Mouse (Mus musculus): ENCODE measurements at regions not wholly inside any gene's neighbourhood (a gene's known extent, or its start where the extent isn't known, plus 50 kb on each side); places are given as distances from the start of the nearest gene placed in this dataset.

DNA sequence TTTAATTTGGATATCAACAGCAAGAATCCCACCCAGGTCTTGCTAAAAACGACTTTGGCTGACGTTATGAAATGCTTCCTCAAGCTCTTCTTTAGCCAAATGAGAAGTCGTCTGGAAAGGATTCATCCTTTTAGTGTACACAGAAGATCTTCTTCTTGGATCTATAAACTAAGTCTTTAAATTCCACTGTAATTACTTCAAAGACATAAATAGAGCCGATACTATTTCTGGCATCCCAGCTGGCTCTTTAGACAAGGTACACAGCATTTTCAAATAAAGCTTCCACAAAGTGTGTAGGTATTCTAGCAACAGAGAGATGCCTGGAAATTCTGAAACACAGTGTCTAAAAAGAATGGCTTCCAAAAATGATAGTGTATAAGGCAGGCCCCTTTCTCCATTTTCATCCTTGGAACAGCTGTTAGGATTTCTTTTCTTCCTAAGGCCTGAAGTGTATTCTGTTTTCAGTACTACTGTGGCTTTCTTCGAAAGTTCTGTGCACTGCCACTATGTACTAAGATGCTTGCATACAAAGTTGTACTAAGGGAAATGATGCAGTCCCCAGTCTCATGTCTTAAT is 371.4 kb downstream of the Inhba start:
- ATAC-seq (ENCODE audit: low FRiP score, low TSS enrichment) (no peak), DNase-seq (ENCODE audit: low spot score) (no peak)
- WGBS: 53% methylated on average over 5 of the region's 5 CpGs

GRCm38 (mm10) chr13:16416356-16417019 is 404.8 kb downstream of the Inhba start:
- H3K9ac ChIP-seq (ENCODE audit: low read length): no peak overlapping the region
- no peak for TF ChIP-seq CTCF (IDR thresholded peaks at IDR 0.05; ENCODE audit: low read depth)
- TF ChIP-seq EP300 (optimal IDR thresholded peaks at IDR 0.05): no peak
- no peak overlapping the region for H3K4me3 ChIP-seq (ENCODE audit: low read depth, low read length)
- ATAC-seq (ENCODE audit: low FRiP score, low TSS enrichment) (no peak), DNase-seq (ENCODE audit: low spot score) (no peak)
- no peaks in the 10 kb centered on the region for H3K9me3 ChIP-seq (ENCODE audit: control insufficient read depth, low read length)
- no peak overlapping the region for H3K4me2 ChIP-seq (replicated peaks; ENCODE audit: low read depth)
- H3K36me3 ChIP-seq (ENCODE audit: control insufficient read depth, insufficient read depth, low read length): no peaks in the 10 kb centered on the region
- no peak overlapping the region for H3K27ac ChIP-seq (replicated peaks)
- whole genome bisulfite sequencing: 28% methylated on average over 2 of the region's 2 CpGs
- no peaks in the 10 kb centered on the region for H3K27me3 ChIP-seq (ENCODE audit: control insufficient read depth, insufficient read depth, low read length)
- no peaks in the 10 kb centered on the region for H3K4me1 ChIP-seq (replicated peaks; ENCODE audit: control insufficient read depth, insufficient read depth)

More for the DNA sequence above, 371.4 kb downstream of the Inhba start:
- H3K36me3 ChIP-seq (ENCODE audit: control insufficient read depth, insufficient read depth, low read length): no peaks in the 10 kb centered on the region
- no peak overlapping the region for H3K27ac ChIP-seq (replicated peaks)
- no peak overlapping the region for H3K9ac ChIP-seq (ENCODE audit: low read length)
- no peaks in the 10 kb centered on the region for H3K9me3 ChIP-seq (ENCODE audit: control insufficient read depth, low read length)
- H3K4me1 ChIP-seq (replicated peaks; ENCODE audit: control insufficient read depth, insufficient read depth): no peaks in the 10 kb centered on the region
- no peak overlapping the region for H3K4me2 ChIP-seq (replicated peaks; ENCODE audit: low read depth)
- no peak overlapping the region for H3K4me3 ChIP-seq (ENCODE audit: low read depth, low read length)
- TF ChIP-seq CTCF (IDR thresholded peaks at IDR 0.05; ENCODE audit: low read depth) (no peak), EP300 (optimal IDR thresholded peaks at IDR 0.05) (no peak)
- no peaks in the 10 kb centered on the region for H3K27me3 ChIP-seq (ENCODE audit: control insufficient read depth, insufficient read depth, low read length)

GRCm38 (mm10) chr13:16424147-16424546 is 412.5 kb downstream of the Inhba start:
- Histone ChIP-seq H3K36me3 (ENCODE audit: control insufficient read depth, insufficient read depth, low read length) (no peaks in the 10 kb centered on the region), H3K9me3 (ENCODE audit: control insufficient read depth, low read length) (no peaks in the 10 kb centered on the region), H3K27me3 (ENCODE audit: control insufficient read depth, insufficient read depth, low read length) (no peaks in the 10 kb centered on the region), H3K4me1 (replicated peaks; ENCODE audit: control insufficient read depth, insufficient read depth) (no peaks in the 10 kb centered on the region), H3K4me3 (ENCODE audit: low read depth, low read length) (no peak overlapping the region), H3K4me2 (replicated peaks; ENCODE audit: low read depth) (no peak overlapping the region), H3K27ac (replicated peaks) (no peak overlapping the region), H3K9ac (ENCODE audit: low read length) (no peak overlapping the region)
- ATAC-seq (ENCODE audit: low FRiP score, low TSS enrichment): no peak
- WGBS: 81% methylated on average over 2 of the region's 2 CpGs
- TF ChIP-seq CTCF (IDR thresholded peaks at IDR 0.05; ENCODE audit: low read depth): no peak
- TF ChIP-seq EP300 (optimal IDR thresholded peaks at IDR 0.05): no peak
- DNase-seq (ENCODE audit: low spot score): no peak

GRCm38 (mm10) chr13:16435436-16435835 is 423.8 kb downstream of the Inhba start:
- Histone ChIP-seq H3K36me3 (ENCODE audit: control insufficient read depth, insufficient read depth, low read length) (no peaks in the 10 kb centered on the region), H3K9me3 (ENCODE audit: control insufficient read depth, low read length) (no peaks in the 10 kb centered on the region), H3K27me3 (ENCODE audit: control insufficient read depth, insufficient read depth, low read length) (no peaks in the 10 kb centered on the region), H3K4me2 (replicated peaks; ENCODE audit: low read depth) (no peak overlapping the region), H3K4me3 (ENCODE audit: low read depth, low read length) (no peak overlapping the region), H3K4me1 (replicated peaks; ENCODE audit: control insufficient read depth, insufficient read depth) (no peaks in the 10 kb centered on the region), H3K9ac (ENCODE audit: low read length) (no peak overlapping the region), H3K27ac (replicated peaks) (no peak overlapping the region)
- no peak for DNase-seq (ENCODE audit: low spot score)
- ATAC-seq (ENCODE audit: low FRiP score, low TSS enrichment): no peak
- WGBS: 82% methylated on average over 2 of the region's 2 CpGs
- TF ChIP-seq EP300 (optimal IDR thresholded peaks at IDR 0.05): no peak

DNA sequence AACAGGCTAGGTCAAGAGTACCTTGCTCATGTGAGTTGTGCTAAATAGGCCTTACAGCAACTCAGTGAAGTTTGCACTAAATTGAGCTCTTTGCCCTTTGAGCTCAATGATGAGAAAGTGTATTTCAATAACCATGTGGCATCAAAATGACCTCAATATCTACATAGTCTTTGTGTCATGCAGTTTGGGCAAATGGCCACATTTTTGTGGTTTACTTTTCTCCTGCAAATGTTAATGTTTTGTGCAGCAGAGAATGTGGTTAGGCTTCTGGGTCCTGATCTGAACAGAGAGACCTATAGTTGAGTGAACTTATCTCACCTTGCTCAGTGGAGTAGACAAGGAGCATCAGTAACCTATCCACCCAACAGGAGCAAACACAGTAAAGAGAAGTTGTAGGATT is 441.6 kb downstream of the Inhba start:
- no peak overlapping the region for H3K9ac ChIP-seq (ENCODE audit: low read length)
- DNase-seq (ENCODE audit: low spot score): no peak
- H3K27me3 ChIP-seq (ENCODE audit: control insufficient read depth, insufficient read depth, low read length): no peaks in the 10 kb centered on the region
- no peak for ATAC-seq (ENCODE audit: low FRiP score, low TSS enrichment)
- TF ChIP-seq CTCF (IDR thresholded peaks at IDR 0.05; ENCODE audit: low read depth) (no peak), EP300 (optimal IDR thresholded peaks at IDR 0.05) (no peak)
- no peak overlapping the region for H3K27ac ChIP-seq (replicated peaks)
- H3K36me3 ChIP-seq (ENCODE audit: control insufficient read depth, insufficient read depth, low read length): no peaks in the 10 kb centered on the region
- H3K4me1 ChIP-seq (replicated peaks; ENCODE audit: control insufficient read depth, insufficient read depth): no peaks in the 10 kb centered on the region
- no peak overlapping the region for H3K4me3 ChIP-seq (ENCODE audit: low read depth, low read length)
- no peaks in the 10 kb centered on the region for H3K9me3 ChIP-seq (ENCODE audit: control insufficient read depth, low read length)
- no peak overlapping the region for H3K4me2 ChIP-seq (replicated peaks; ENCODE audit: low read depth)

DNA sequence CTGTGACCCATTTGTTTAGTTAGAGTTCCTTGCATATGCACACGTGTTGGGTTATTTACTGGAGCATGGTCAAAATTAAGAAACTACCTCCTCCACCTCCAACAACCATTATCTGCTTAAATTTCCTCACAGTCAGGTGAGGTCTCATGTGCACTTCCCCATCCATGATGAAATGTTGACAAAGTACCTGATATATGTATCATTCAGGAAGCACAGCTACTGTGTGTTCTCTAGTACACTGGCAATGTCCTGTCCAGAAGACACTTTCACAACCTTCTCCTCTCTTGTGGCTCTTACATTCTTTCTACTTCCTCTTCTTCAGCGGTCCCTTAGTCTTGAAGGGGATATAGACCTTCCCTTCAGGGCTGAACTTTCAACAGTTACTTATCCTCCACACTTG is 448.1 kb downstream of the Inhba start:
- Histone ChIP-seq H3K9ac (ENCODE audit: low read length) (no peak overlapping the region), H3K4me1 (replicated peaks; ENCODE audit: control insufficient read depth, insufficient read depth) (no peaks in the 10 kb centered on the region), H3K36me3 (ENCODE audit: control insufficient read depth, insufficient read depth, low read length) (no peaks in the 10 kb centered on the region), H3K9me3 (ENCODE audit: control insufficient read depth, low read length) (no peaks in the 10 kb centered on the region), H3K4me3 (ENCODE audit: low read depth, low read length) (no peak overlapping the region), H3K27ac (replicated peaks) (no peak overlapping the region), H3K27me3 (ENCODE audit: control insufficient read depth, insufficient read depth, low read length) (no peaks in the 10 kb centered on the region), H3K4me2 (replicated peaks; ENCODE audit: low read depth) (no peak overlapping the region)
- 73% methylated on average over 2 of the region's 2 CpGs for WGBS
- DNase-seq (ENCODE audit: low spot score) (no peak), ATAC-seq (ENCODE audit: low FRiP score, low TSS enrichment) (no peak)
- TF ChIP-seq EP300 (optimal IDR thresholded peaks at IDR 0.05) (no peak), CTCF (IDR thresholded peaks at IDR 0.05; ENCODE audit: low read depth) (no peak)

All from stomach, postnatal 0 days (tissue).